Mouse (Mus musculus): ENCODE results near the gene Dnmt3a.

DNA sequence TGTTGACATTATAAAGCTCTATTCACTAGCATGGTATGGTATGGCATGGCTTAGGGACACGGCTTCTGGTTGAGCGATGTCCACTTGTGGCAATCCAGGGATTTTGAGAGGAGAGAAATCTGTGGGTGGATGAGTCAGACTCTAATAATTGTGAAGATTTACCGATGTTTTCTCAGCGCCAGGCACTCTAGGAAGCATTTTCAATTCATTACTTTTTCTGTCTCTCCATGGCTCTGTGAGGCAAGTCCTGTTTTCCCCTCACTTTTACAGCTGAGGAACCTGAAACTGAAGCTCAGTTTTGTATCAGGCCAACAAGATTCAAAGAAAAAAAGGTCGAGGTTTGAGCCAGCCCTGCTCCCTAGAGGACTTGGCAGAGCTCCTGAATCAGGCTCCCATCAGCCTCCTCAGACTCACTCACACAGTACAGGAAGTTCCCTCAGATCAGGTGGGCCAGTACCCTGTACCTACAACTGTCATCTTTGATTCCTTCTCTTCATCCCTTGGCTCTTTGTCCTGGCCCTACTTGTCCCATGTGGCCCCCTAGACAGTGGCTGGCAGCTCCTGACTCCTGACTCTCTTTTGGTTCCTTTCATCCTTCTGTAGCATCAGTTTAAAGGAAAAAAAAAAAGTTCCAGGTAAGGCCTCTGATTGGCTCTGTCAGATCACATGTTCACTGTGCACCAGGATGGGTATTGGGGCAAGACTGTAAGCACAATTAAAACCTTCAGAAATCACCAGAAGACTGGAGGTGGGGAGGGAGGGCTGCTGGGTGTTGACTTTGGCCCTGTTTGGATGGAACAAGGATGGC lies 19.3 kb downstream of the Dnmt3a start:
- no peak for TF ChIP-seq CTCF (IDR thresholded peaks at IDR 0.05; ENCODE audit: insufficient read depth, low read length)
- TF ChIP-seq POLR2A (IDR thresholded peaks at IDR 0.05; ENCODE audit: borderline replicate concordance, extremely low read depth, low read depth, low read length), result no peak

Data from lung, adult 2 months (tissue).